Mouse (Mus musculus): ENCODE data around the gene Zfp747. TPM values are rescaled to one million over a fixed set of nuclear protein-coding genes. Genes with fewer than 3 reads are reported as not detected.
"Not testable (repeated sequence)": the region's sequence is repeated elsewhere in the genome, so short reads cannot be mapped to it uniquely, and the experiment has no call there.

The Zfp747 gene
- polyA plus RNA-seq, 1 experiment = 0.73 TPM

- peaks cover 8% of the 10 kb centered on the region for H3K36me3 ChIP-seq (replicated peaks; ENCODE audit: low read length)
- TF ChIP-seq GATA1 (IDR thresholded peaks at IDR 0.05; ENCODE audit: borderline replicate concordance, low read length) (no peak), FLI1 (IDR thresholded peaks at IDR 0.05; ENCODE audit: low read length) (no peak)
- H3K9me3 ChIP-seq = 0 out of 2 replicates have a peak, but pooled peaks cover 5% of the 10 kb centered on the region
- peaks cover 32% of the 10 kb centered on the region for H3K4me1 ChIP-seq
- no peak overlapping the region for H3K4me3 ChIP-seq (replicated peaks)
- peaks cover 2% of the 10 kb centered on the region for H3K27me3 ChIP-seq (replicated peaks)
Measured at GRCm38 (mm10) chr7:127371213-127371612, 4.6 kb downstream of the Zfp747 start.

GRCm38 (mm10) chr7:127366249-127366648, 9.6 kb downstream of the Zfp747 start:
- peaks cover 12% of the 10 kb centered on the region for H3K27me3 ChIP-seq (replicated peaks)
- no peaks in the 10 kb centered on the region for H3K36me3 ChIP-seq (replicated peaks; ENCODE audit: low read length)
- peaks cover 24% of the 10 kb centered on the region for H3K4me1 ChIP-seq
- 0 out of 2 replicates have a peak, but pooled peaks cover 5% of the 10 kb centered on the region for H3K9me3 ChIP-seq
- no peak overlapping the region for H3K4me3 ChIP-seq (replicated peaks)
- TF ChIP-seq FLI1 (IDR thresholded peaks at IDR 0.05; ENCODE audit: low read length) = no peak

- TF ChIP-seq GATA1 (IDR thresholded peaks at IDR 0.05; ENCODE audit: borderline replicate concordance, low read length) = no peak
- H3K4me3 ChIP-seq (replicated peaks) = no peak overlapping the region
- peaks cover 18% of the 10 kb centered on the region for H3K4me1 ChIP-seq
- peaks cover 23% of the 10 kb centered on the region for H3K27me3 ChIP-seq (replicated peaks)
- H3K9me3 ChIP-seq = 0 out of 2 replicates have a peak, but pooled peaks cover 5% of the 10 kb centered on the region
- H3K36me3 ChIP-seq (replicated peaks; ENCODE audit: low read length) = no peaks in the 10 kb centered on the region
Measured at GRCm38 (mm10) chr7:127364166-127364565, 11.7 kb downstream of the Zfp747 start.

GRCm38 (mm10) chr7:127363475-127363921, 12.4 kb downstream of the Zfp747 start:
- no peaks in the 10 kb centered on the region for H3K36me3 ChIP-seq (replicated peaks; ENCODE audit: low read length)
- H3K4me1 ChIP-seq = peaks cover 18% of the 10 kb centered on the region
- peak overlapping the region; percentile 80 for H3K4me3 ChIP-seq (replicated peaks)

DNA sequence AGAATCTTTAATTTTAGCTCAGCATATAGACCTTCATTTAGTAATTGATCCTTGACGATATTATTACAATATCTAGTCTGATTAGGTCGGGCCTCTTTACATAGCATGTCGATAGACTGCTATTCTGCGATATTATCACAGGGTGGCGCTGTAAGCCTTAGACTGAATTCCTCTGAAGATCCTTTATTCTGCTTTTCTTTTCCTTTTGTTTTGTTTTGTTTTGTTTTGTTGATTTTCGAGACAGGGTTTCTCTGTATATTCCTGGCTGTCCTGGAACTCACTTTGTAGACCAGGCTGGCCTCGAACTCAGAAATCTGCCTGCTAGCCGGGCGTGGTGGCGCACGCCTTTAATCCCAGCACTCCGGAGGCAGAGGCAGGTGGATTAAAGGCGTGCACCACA, 13.4 kb downstream of the Zfp747 start:
- peaks cover 25% of the 10 kb centered on the region for H3K27me3 ChIP-seq (replicated peaks)
- peak overlapping the region; percentile 79 for H3K4me3 ChIP-seq (replicated peaks)

More at GRCm38 (mm10) chr7:127363475-127363921, 12.4 kb downstream of the Zfp747 start:
- Histone ChIP-seq H3K9me3 (0 out of 2 replicates have a peak, but pooled peaks cover 5% of the 10 kb centered on the region), H3K27me3 (replicated peaks) (peaks cover 21% of the 10 kb centered on the region)
- TF ChIP-seq GATA1 (IDR thresholded peaks at IDR 0.05; ENCODE audit: borderline replicate concordance, low read length) (no peak), FLI1 (IDR thresholded peaks at IDR 0.05; ENCODE audit: low read length) (no peak)

DNA sequence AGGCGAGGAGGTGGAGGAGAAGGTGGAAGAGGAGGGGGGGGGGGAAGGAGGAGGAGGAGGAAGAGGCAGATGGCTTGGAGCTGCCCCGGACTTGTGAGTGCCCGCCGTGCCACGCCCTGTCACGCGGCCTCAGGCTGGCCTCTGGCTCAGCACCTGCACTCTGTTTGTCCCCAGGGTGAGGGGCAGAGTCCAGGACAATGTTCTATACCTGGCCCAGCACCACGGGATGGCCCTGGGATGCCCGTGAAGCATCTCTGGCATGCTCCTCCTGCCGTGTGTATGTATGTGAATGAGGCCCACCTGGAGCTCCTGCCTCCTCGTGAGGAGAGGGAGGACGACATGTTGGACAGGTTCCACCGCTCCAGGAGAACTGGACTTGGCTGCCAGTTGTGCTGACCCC, 14.4 kb downstream of the Zfp747 start:
- Histone ChIP-seq H3K9me3 (no peaks in the 10 kb centered on the region), H3K4me1 (peaks cover 14% of the 10 kb centered on the region), H3K27me3 (replicated peaks) (peaks cover 28% of the 10 kb centered on the region), H3K36me3 (replicated peaks; ENCODE audit: low read length) (no peaks in the 10 kb centered on the region), H3K4me3 (replicated peaks) (peak overlapping the region; percentile 4)
- no peak for TF ChIP-seq GATA1 (IDR thresholded peaks at IDR 0.05; ENCODE audit: borderline replicate concordance, low read length)
- no peak for TF ChIP-seq FLI1 (IDR thresholded peaks at IDR 0.05; ENCODE audit: low read length)

More for the DNA sequence above, 13.4 kb downstream of the Zfp747 start:
- H3K9me3 ChIP-seq; H3K36me3 ChIP-seq (replicated peaks; ENCODE audit: low read length): not testable (repeated sequence)
- H3K4me1 ChIP-seq = peaks cover 18% of the 10 kb centered on the region

- H3K36me3 ChIP-seq (replicated peaks; ENCODE audit: low read length) = no peaks in the 10 kb centered on the region
- no peaks in the 10 kb centered on the region for H3K9me3 ChIP-seq
Measured at GRCm38 (mm10) chr7:127360265-127360664, 15.6 kb downstream of the Zfp747 start.

GRCm38 (mm10) chr7:127358472-127358871, 17.4 kb downstream of the Zfp747 start:
- no peak for TF ChIP-seq FLI1 (IDR thresholded peaks at IDR 0.05; ENCODE audit: low read length)
- TF ChIP-seq GATA1 (IDR thresholded peaks at IDR 0.05; ENCODE audit: borderline replicate concordance, low read length) = no peak
- Histone ChIP-seq H3K36me3 (replicated peaks; ENCODE audit: low read length) (no peaks in the 10 kb centered on the region), H3K4me1 (peaks cover 8% of the 10 kb centered on the region), H3K9me3 (peaks cover 4% of the 10 kb centered on the region), H3K4me3 (replicated peaks) (no peak overlapping the region), H3K27me3 (replicated peaks) (peaks cover 32% of the 10 kb centered on the region)

More at GRCm38 (mm10) chr7:127360265-127360664, 15.6 kb downstream of the Zfp747 start:
- Histone ChIP-seq H3K4me1 (peaks cover 11% of the 10 kb centered on the region), H3K4me3 (replicated peaks) (no peak overlapping the region), H3K27me3 (replicated peaks) (peaks cover 29% of the 10 kb centered on the region)
- no peak for TF ChIP-seq FLI1 (IDR thresholded peaks at IDR 0.05; ENCODE audit: low read length)

GRCm38 (mm10) chr7:127357871-127358270, 18.0 kb downstream of the Zfp747 start:
- Histone ChIP-seq H3K9me3 (peaks cover 6% of the 10 kb centered on the region), H3K4me3 (replicated peaks) (no peak overlapping the region), H3K4me1 (peaks cover 5% of the 10 kb centered on the region), H3K27me3 (replicated peaks) (peaks cover 30% of the 10 kb centered on the region), H3K36me3 (replicated peaks; ENCODE audit: low read length) (no peaks in the 10 kb centered on the region)
- TF ChIP-seq FLI1 (IDR thresholded peaks at IDR 0.05; ENCODE audit: low read length) (no peak), GATA1 (IDR thresholded peaks at IDR 0.05; ENCODE audit: borderline replicate concordance, low read length) (no peak)

DNA sequence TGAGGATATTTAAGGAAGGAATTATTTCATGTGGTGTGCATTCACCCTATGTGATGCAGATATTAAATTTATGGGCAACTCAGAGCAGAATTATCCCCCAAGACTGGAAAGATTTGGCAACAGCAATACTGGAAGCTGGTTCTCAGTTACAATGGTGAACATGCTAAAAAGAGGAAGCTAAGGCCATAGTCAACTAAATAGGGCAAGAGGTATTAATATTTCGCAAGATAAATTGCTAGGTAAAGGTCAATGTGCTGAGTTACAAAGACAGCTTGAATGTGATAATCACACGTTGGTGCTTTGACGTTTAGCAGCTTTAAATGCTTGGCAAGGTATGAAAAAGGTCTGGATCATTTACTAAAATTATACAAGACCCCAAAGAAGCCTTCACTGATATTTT, 20.1 kb downstream of the Zfp747 start:
- Histone ChIP-seq H3K4me3 (replicated peaks) (no peak overlapping the region), H3K9me3 (peaks cover 6% of the 10 kb centered on the region), H3K4me1 (peaks cover 17% of the 10 kb centered on the region), H3K36me3 (replicated peaks; ENCODE audit: low read length) (no peaks in the 10 kb centered on the region), H3K27me3 (replicated peaks) (peaks cover 24% of the 10 kb centered on the region)
- TF ChIP-seq GATA1 (IDR thresholded peaks at IDR 0.05; ENCODE audit: borderline replicate concordance, low read length) (no peak), FLI1 (IDR thresholded peaks at IDR 0.05; ENCODE audit: low read length) (no peak)

All from megakaryocyte, embryonic 14.5 days (primary cell).